Mouse (Mus musculus) hindbrain, embryonic 12.5 days (tissue): ENCODE measurements at regions not wholly inside any gene's neighbourhood (a gene's known extent, or its start where the extent isn't known, plus 50 kb on each side); places are given as distances from the start of the nearest gene placed in this dataset.

Experiments used
- ATAC-seq: fragments of 200-750 bp; cut with Nextera tagmentation; 2 replicates; pipeline ENCODE4 v1.8.0; 2017; ENCODE audit warnings: moderate TSS enrichment; ENCODE audit not compliant: low FRiP score
- H3K27ac ChIP-seq: fragments of 300-500 bp; sonication (generic); 2 replicates; pipeline ENCODE4 v1.5.1; 2016; ENCODE audit warnings: mild to moderate bottlenecking
- H3K27me3 ChIP-seq: fragments of 300-500 bp; sonication (generic); 2 replicates; pipeline ENCODE4 v1.6.1; 2016; ENCODE audit warnings: mild to moderate bottlenecking
- H3K36me3 ChIP-seq: fragments of 300-500 bp; sonication (generic); 2 replicates; pipeline ENCODE4 v1.6.1; 2016; ENCODE audit warnings: mild to moderate bottlenecking
- H3K4me1 ChIP-seq: fragments of 300-500 bp; sonication (generic); 2 replicates; pipeline ENCODE4 v1.6.1; 2016
- H3K4me2 ChIP-seq: fragments of 300-500 bp; sonication (generic); replicated peaks from 2 replicates; pipeline ENCODE4 v1.6.1; 2016; ENCODE audit warnings: mild to moderate bottlenecking
- H3K4me3 ChIP-seq: fragments of 300-500 bp; sonication (generic); 2 replicates; pipeline ENCODE4 v1.5.1; 2016; ENCODE audit warnings: mild to moderate bottlenecking
- H3K9ac ChIP-seq: fragments of 300-500 bp; sonication (generic); 2 replicates; pipeline ENCODE4 v1.6.1; 2016; ENCODE audit warnings: mild to moderate bottlenecking, moderate library complexity
- H3K9me3 ChIP-seq: fragments of 300-500 bp; sonication (generic); replicated peaks from 2 replicates; pipeline ENCODE4 v1.6.1; 2016; ENCODE audit warnings: mild to moderate bottlenecking
- WGBS: fragments of 180-500 bp; shearing (Covaris S2); methylation state at CpG from one replicate; pipeline ENCODE4 v1.1.7; 2016; 5-methylcytosine and 5-hydroxymethylcytosine counted together

GRCm38 (mm10) chr10:126380381-126380780 is 414.4 kb downstream of the Lrig3 start:
- Histone ChIP-seq H3K9me3 (no peaks in the 10 kb centered on the region), H3K4me3 (no peak overlapping the region), H3K4me1 (no peaks in the 10 kb centered on the region), H3K27ac (no peak overlapping the region), H3K9ac (no peak overlapping the region), H3K36me3 (no peaks in the 10 kb centered on the region), H3K4me2 (no peak overlapping the region), H3K27me3 (no peaks in the 10 kb centered on the region)
- ATAC-seq: no peak
- WGBS: 80% methylated on average over 2 of the region's 2 CpGs

- Histone ChIP-seq H3K4me2 (no peak overlapping the region), H3K36me3 (no peaks in the 10 kb centered on the region), H3K27me3 (no peaks in the 10 kb centered on the region), H3K27ac (no peak overlapping the region), H3K9me3 (no peaks in the 10 kb centered on the region), H3K9ac (no peak overlapping the region), H3K4me1 (no peaks in the 10 kb centered on the region), H3K4me3 (no peak overlapping the region)
- ATAC-seq: no peak
- WGBS: 32% methylated on average over 6 of the region's 6 CpGs
Observed at GRCm38 (mm10) chr10:126379239-126379638, 413.3 kb downstream of the Lrig3 start.

GRCm38 (mm10) chr10:126373906-126374305 is 407.9 kb downstream of the Lrig3 start:
- H3K36me3 ChIP-seq: no peaks in the 10 kb centered on the region
- no peak overlapping the region for H3K27ac ChIP-seq
- no peaks in the 10 kb centered on the region for H3K4me1 ChIP-seq
- no peak overlapping the region for H3K4me2 ChIP-seq
- no peak overlapping the region for H3K4me3 ChIP-seq
- 72% methylated on average over 6 of the region's 6 CpGs for WGBS
- no peaks in the 10 kb centered on the region for H3K9me3 ChIP-seq
- no peaks in the 10 kb centered on the region for H3K27me3 ChIP-seq
- no peak overlapping the region for H3K9ac ChIP-seq
- no peak for ATAC-seq

GRCm38 (mm10) chr10:126371881-126372280 is 405.9 kb downstream of the Lrig3 start:
- 87% methylated on average over 6 of the region's 6 CpGs for WGBS
- H3K4me3 ChIP-seq: no peak overlapping the region

GRCm38 (mm10) chr10:126349076-126349475 is 383.1 kb downstream of the Lrig3 start:
- no peak overlapping the region for H3K27ac ChIP-seq
- no peaks in the 10 kb centered on the region for H3K9me3 ChIP-seq
- H3K4me2 ChIP-seq: no peak overlapping the region

More at GRCm38 (mm10) chr10:126371881-126372280, 405.9 kb downstream of the Lrig3 start:
- ATAC-seq: no peak
- no peak overlapping the region for H3K4me2 ChIP-seq
- H3K27me3 ChIP-seq: no peaks in the 10 kb centered on the region
- no peaks in the 10 kb centered on the region for H3K9me3 ChIP-seq
- H3K27ac ChIP-seq: no peak overlapping the region
- H3K4me1 ChIP-seq: no peaks in the 10 kb centered on the region
- H3K36me3 ChIP-seq: no peaks in the 10 kb centered on the region
- H3K9ac ChIP-seq: no peak overlapping the region

GRCm38 (mm10) chr10:126337426-126337825 is 371.5 kb downstream of the Lrig3 start:
- Histone ChIP-seq H3K9ac (no peak overlapping the region), H3K4me1 (no peaks in the 10 kb centered on the region), H3K27me3 (no peaks in the 10 kb centered on the region), H3K4me2 (no peak overlapping the region), H3K36me3 (no peaks in the 10 kb centered on the region), H3K27ac (no peak overlapping the region), H3K4me3 (no peak overlapping the region), H3K9me3 (0 out of 2 replicates have a peak, but pooled peaks cover 7% of the 10 kb centered on the region)
- WGBS: 75% methylated on average over 4 of the region's 4 CpGs
- ATAC-seq: no peak

More at GRCm38 (mm10) chr10:126349076-126349475, 383.1 kb downstream of the Lrig3 start:
- H3K9ac ChIP-seq: no peak overlapping the region
- ATAC-seq: no peak
- H3K4me1 ChIP-seq: no peaks in the 10 kb centered on the region
- H3K36me3 ChIP-seq: no peaks in the 10 kb centered on the region
- no peaks in the 10 kb centered on the region for H3K27me3 ChIP-seq
- 69% methylated on average over 11 of the region's 11 CpGs for WGBS
- no peak overlapping the region for H3K4me3 ChIP-seq

GRCm38 (mm10) chr10:126333786-126334185 is 367.8 kb downstream of the Lrig3 start:
- Histone ChIP-seq H3K9me3 (no peaks in the 10 kb centered on the region), H3K27ac (no peak overlapping the region), H3K27me3 (no peaks in the 10 kb centered on the region), H3K4me3 (no peak overlapping the region), H3K4me1 (no peaks in the 10 kb centered on the region), H3K36me3 (no peaks in the 10 kb centered on the region), H3K4me2 (no peak overlapping the region), H3K9ac (no peak overlapping the region)
- no peak for ATAC-seq
- 95% methylated on average over 5 of the region's 5 CpGs for WGBS

- peak; percentile 96 for ATAC-seq
- H3K4me3 ChIP-seq: no peak overlapping the region
- H3K4me1 ChIP-seq: no peaks in the 10 kb centered on the region
- H3K36me3 ChIP-seq: no peaks in the 10 kb centered on the region
- H3K9me3 ChIP-seq: no peaks in the 10 kb centered on the region
- WGBS: 9% methylated on average over 17 of the region's 17 CpGs
- H3K4me2 ChIP-seq: peak overlapping the region; percentile 23; the same call in 1 of the 2 replicates
- no peak overlapping the region for H3K9ac ChIP-seq
- no peak overlapping the region for H3K27ac ChIP-seq
- H3K27me3 ChIP-seq: no peaks in the 10 kb centered on the region
Observed at GRCm38 (mm10) chr10:126330305-126330969, 364.5 kb downstream of the Lrig3 start.

GRCm38 (mm10) chr10:126320831-126321230 is 354.9 kb downstream of the Lrig3 start:
- no peaks in the 10 kb centered on the region for H3K9me3 ChIP-seq
- no peak overlapping the region for H3K9ac ChIP-seq
- no peaks in the 10 kb centered on the region for H3K27me3 ChIP-seq
- no peaks in the 10 kb centered on the region for H3K36me3 ChIP-seq
- no peak for ATAC-seq
- H3K4me1 ChIP-seq: 0 out of 2 replicates have a peak, but pooled peaks cover 5% of the 10 kb centered on the region
- no peak overlapping the region for H3K27ac ChIP-seq
- WGBS: 83% methylated on average over 9 of the region's 9 CpGs
- no peak overlapping the region for H3K4me2 ChIP-seq
- no peak overlapping the region for H3K4me3 ChIP-seq

GRCm38 (mm10) chr10:126319795-126320194 is 353.8 kb downstream of the Lrig3 start:
- WGBS: 77% methylated on average over 10 of the region's 10 CpGs
- H3K9ac ChIP-seq: no peak overlapping the region
- no peak overlapping the region for H3K27ac ChIP-seq
- H3K4me3 ChIP-seq: no peak overlapping the region
- H3K4me1 ChIP-seq: 0 out of 2 replicates have a peak, but pooled peaks cover 5% of the 10 kb centered on the region
- no peak for ATAC-seq
- H3K9me3 ChIP-seq: no peaks in the 10 kb centered on the region
- no peaks in the 10 kb centered on the region for H3K27me3 ChIP-seq
- H3K36me3 ChIP-seq: no peaks in the 10 kb centered on the region
- H3K4me2 ChIP-seq: no peak overlapping the region

GRCm38 (mm10) chr10:126299962-126300361 is 334.0 kb downstream of the Lrig3 start:
- no peak for ATAC-seq
- 89% methylated on average over 1 of the region's 1 CpGs for WGBS
- H3K9ac ChIP-seq: no peak overlapping the region
- H3K4me1 ChIP-seq: no peaks in the 10 kb centered on the region
- H3K9me3 ChIP-seq: no peaks in the 10 kb centered on the region
- no peaks in the 10 kb centered on the region for H3K27me3 ChIP-seq
- H3K4me3 ChIP-seq: no peak overlapping the region
- no peak overlapping the region for H3K27ac ChIP-seq
- H3K4me2 ChIP-seq: no peak overlapping the region
- H3K36me3 ChIP-seq: no peaks in the 10 kb centered on the region

GRCm38 (mm10) chr10:126298211-126298610 is 332.2 kb downstream of the Lrig3 start:
- ATAC-seq: no peak

GRCm38 (mm10) chr10:126295853-126296252 is 329.9 kb downstream of the Lrig3 start:
- Histone ChIP-seq H3K9ac (no peak overlapping the region), H3K4me1 (no peaks in the 10 kb centered on the region), H3K4me3 (no peak overlapping the region), H3K36me3 (no peaks in the 10 kb centered on the region), H3K27ac (no peak overlapping the region), H3K27me3 (no peaks in the 10 kb centered on the region), H3K9me3 (no peaks in the 10 kb centered on the region), H3K4me2 (no peak overlapping the region)
- ATAC-seq: no peak
- 82% methylated on average over 7 of the region's 7 CpGs for WGBS

More at GRCm38 (mm10) chr10:126298211-126298610, 332.2 kb downstream of the Lrig3 start:
- Histone ChIP-seq H3K4me1 (no peaks in the 10 kb centered on the region), H3K27me3 (no peaks in the 10 kb centered on the region), H3K4me3 (no peak overlapping the region), H3K4me2 (no peak overlapping the region), H3K27ac (no peak overlapping the region), H3K9me3 (no peaks in the 10 kb centered on the region), H3K36me3 (no peaks in the 10 kb centered on the region), H3K9ac (no peak overlapping the region)
- 82% methylated on average over 6 of the region's 6 CpGs for WGBS
